Mouse (Mus musculus) embryonic facial prominence, embryonic 13.5 days (tissue): ENCODE measurements around the gene Hsd17b1. TPM values are rescaled to one million over a fixed set of nuclear protein-coding genes. Genes with fewer than 3 reads are reported as not detected.
A peak's percentile ranks its signal among the peaks of the same experiment; 100 is the strongest.
"Not testable (repeated sequence)": the region's sequence is repeated elsewhere in the genome, so short reads cannot be mapped to it uniquely, and the experiment has no call there.

Source experiments
- ATAC-seq: fragments of 200-750 bp; cut with Nextera tagmentation; 2 replicates; pipeline ENCODE4 v1.8.0; 2017; ENCODE audit warnings: low read depth; ENCODE audit not compliant: insufficient number of reproducible peaks, insufficient read depth, low FRiP score, low TSS enrichment
- H3K27ac ChIP-seq: fragments of 300-500 bp; sonication (generic); 2 replicates; pipeline ENCODE4 v1.5.1; 2015; ENCODE audit warnings: moderate library complexity, mild to moderate bottlenecking, inconsistent platforms
- H3K27me3 ChIP-seq: fragments of 300-500 bp; sonication (generic); 2 replicates; pipeline ENCODE4 v1.6.1; 2015; ENCODE audit warnings: mild to moderate bottlenecking, inconsistent platforms
- H3K36me3 ChIP-seq: fragments of 300-500 bp; sonication (generic); 2 replicates; pipeline ENCODE4 v1.6.1; 2015; ENCODE audit warnings: mild to moderate bottlenecking, inconsistent platforms
- H3K4me1 ChIP-seq: fragments of 300-500 bp; sonication (generic); 2 replicates; pipeline ENCODE4 v1.6.1; 2015; ENCODE audit warnings: inconsistent platforms
- H3K4me2 ChIP-seq: fragments of 300-500 bp; sonication (generic); 2 replicates; pipeline ENCODE4 v1.6.1; 2015; ENCODE audit warnings: moderate library complexity, mild to moderate bottlenecking, inconsistent platforms
- H3K4me3 ChIP-seq: fragments of 300-500 bp; sonication (generic); 2 replicates; pipeline ENCODE4 v1.5.1; 2015; ENCODE audit warnings: mild to moderate bottlenecking, inconsistent platforms
- H3K9ac ChIP-seq: fragments of 300-500 bp; sonication (generic); 2 replicates; pipeline ENCODE4 v1.6.1; 2015; ENCODE audit warnings: mild to moderate bottlenecking, inconsistent platforms
- H3K9me3 ChIP-seq: fragments of 300-500 bp; sonication (generic); 2 replicates; pipeline ENCODE4 v1.6.1; 2016; ENCODE audit warnings: inconsistent platforms
- WGBS: fragments of 180-500 bp; shearing (Covaris S2); methylation state at CpG from one replicate; pipeline ENCODE4 v1.1.7; 2015; ENCODE audit warnings: mixed read lengths; 5-methylcytosine and 5-hydroxymethylcytosine counted together
- microRNA-seq: library from miRNA; unstranded; fragments of <30 nt; microRNA quantifications from one replicate; pipeline ENCODE4, GENCODE M21; 2016
- polyA plus RNA-seq: library from polyadenylated mRNA; unstranded; fragments of >200 nt; fragmentation: Nextera tagmentation; extraction: Ambion mirVana; gene quantifications from 2 replicates; pipeline ENCODE4 v1.2.1, GENCODE M21; 2015

Hsd17b1 gene
- polyA plus RNA-seq, 1 experiment from 2014 or later: 0.15 TPM

DNA sequence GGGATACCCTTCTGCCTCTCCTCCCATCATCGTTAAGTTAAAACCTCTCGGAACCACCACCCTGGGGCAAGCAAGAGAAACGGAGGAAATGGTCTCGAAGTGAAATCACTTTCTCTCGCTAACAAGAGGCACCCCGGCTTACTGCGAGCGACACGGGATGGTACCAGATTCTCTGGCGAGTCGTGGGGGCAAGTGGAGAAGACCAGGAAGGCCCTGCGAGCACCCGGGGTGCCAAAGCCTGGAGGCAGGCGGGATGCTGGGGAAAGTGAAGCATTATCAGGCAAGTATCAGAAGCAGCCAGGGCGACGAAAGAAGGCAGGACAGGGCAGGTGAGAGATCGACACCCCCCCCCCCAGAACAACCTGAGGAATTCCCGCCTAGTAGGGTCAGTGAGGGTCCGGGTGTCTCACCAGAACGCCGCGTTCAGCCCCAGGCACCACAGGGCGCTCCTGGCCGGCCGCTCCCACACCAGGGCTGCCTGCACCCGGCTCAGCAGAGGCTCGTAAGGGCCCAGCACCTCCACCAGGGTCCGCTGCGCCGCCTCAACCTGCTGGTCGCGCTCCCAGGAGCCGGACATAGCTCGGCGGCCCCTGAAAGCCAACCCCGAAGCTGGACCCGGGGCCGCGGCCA is 41.0 kb downstream of the Hsd17b1 start:
- ATAC-seq: peak; percentile 70
- H3K27ac ChIP-seq: peak overlapping the region; percentile 78
- WGBS: under 1% methylated on average over 39 of the region's 39 CpGs
- peak overlapping the region; percentile 95 for H3K4me2 ChIP-seq
- H3K4me1 ChIP-seq: peaks cover 28% of the 10 kb centered on the region
- no peaks in the 10 kb centered on the region for H3K9me3 ChIP-seq
- H3K9ac ChIP-seq: peak overlapping the region; percentile 96
- peaks cover 31% of the 10 kb centered on the region for H3K36me3 ChIP-seq
- H3K27me3 ChIP-seq: no peaks in the 10 kb centered on the region
- peak overlapping the region; percentile 98 for H3K4me3 ChIP-seq

DNA sequence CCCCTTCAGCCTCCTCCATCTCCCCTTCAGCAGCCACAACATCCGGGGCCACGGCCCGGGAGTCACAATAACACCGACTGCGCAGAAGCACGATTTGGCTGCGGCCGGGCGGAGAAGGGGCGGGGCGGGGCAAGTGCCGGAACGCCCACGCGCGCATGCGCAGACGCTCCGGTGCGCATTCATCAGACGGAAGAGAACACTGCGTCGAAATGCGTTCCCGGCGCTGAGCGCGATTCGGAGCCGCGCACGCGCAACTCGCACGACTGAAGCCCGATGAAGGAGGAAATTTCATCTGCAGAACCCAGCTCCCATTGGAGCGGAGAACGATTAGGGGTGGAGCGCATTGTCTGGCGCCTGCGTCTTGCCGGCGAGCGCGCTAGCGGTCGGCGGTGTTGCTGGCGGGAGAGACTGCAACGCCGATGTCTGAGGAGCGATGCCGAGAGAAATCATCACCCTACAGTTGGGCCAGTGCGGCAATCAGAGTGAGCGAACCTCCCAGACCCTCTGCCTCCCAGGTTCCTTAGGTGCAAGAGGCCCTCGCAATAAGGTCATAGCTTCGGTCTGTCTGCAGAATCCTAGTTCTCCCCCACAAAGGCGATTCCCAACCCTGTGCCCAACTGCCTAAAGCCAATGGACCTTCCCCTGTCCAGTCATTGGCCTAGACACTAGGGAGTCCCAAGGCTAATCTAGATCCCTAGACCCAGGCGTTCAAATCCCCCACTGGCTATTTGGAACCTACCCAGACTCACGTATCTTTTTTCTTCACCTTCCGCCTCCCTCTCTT is 41.7 kb downstream of the Hsd17b1 start, which contains the start of the genes Retreg3 and Tubg1:
TSS of gene Retreg3 (minus strand) at position 133 of the 784 bp plus-strand sequence.
TSS of gene Tubg1 (plus strand) at position 178 of the 784 bp plus-strand sequence.
- peak within 1 kb of the TSS; percentile 91 for H3K27ac ChIP-seq
- peaks cover 35% of the 10 kb centered on the region for H3K36me3 ChIP-seq
- peak within 1 kb of the TSS; percentile 98 for H3K4me3 ChIP-seq
- H3K4me2 ChIP-seq: peak within 1 kb of the TSS; percentile 95
- WGBS: under 1% methylated on average over 61 of the region's 61 CpGs
- ATAC-seq: peak; percentile 94
- peak within 1 kb of the TSS; percentile 96 for H3K9ac ChIP-seq
- peaks cover 28% of the 10 kb centered on the region for H3K4me1 ChIP-seq
- no peaks in the 10 kb centered on the region for H3K9me3 ChIP-seq
- H3K27me3 ChIP-seq: no peaks in the 10 kb centered on the region

DNA sequence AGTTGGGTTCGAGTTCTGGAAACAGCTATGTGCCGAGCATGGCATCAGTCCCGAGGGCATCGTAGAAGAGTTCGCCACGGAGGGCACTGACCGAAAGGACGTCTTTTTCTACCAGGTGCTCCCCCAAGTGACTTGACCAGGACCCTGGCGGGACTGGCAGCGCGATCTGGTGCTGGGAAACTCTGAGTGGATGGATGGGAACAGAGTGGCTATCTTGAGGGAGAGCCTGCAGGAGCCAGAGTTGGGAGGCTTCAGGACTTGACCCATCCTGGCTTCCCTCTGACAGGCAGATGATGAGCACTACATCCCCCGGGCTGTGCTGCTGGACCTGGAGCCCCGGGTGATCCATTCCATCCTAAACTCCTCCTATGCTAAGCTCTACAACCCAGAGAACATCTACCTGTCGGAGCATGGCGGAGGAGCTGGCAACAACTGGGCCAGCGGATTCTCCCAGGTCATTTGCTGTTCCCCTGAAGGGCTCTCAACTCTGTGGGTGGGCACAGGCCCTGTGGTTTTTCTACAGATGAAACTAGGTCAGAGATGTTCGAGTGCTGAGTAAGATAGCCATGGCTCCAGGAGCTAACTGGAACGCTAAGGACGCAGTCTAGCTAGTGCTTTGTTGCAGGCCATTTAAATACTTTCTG is 42.5 kb downstream of the Hsd17b1 start:
- no peaks in the 10 kb centered on the region for H3K27me3 ChIP-seq
- H3K4me2 ChIP-seq: peak overlapping the region; percentile 95
- H3K36me3 ChIP-seq: peaks cover 42% of the 10 kb centered on the region
- H3K4me3 ChIP-seq: peak overlapping the region; percentile 98
- H3K4me1 ChIP-seq: peaks cover 28% of the 10 kb centered on the region
- H3K9ac ChIP-seq: peak overlapping the region; percentile 96
- H3K9me3 ChIP-seq: no peaks in the 10 kb centered on the region
- WGBS: 20% methylated on average over 19 of the region's 19 CpGs
- no peak for ATAC-seq
- H3K27ac ChIP-seq: peak overlapping the region; percentile 91

DNA sequence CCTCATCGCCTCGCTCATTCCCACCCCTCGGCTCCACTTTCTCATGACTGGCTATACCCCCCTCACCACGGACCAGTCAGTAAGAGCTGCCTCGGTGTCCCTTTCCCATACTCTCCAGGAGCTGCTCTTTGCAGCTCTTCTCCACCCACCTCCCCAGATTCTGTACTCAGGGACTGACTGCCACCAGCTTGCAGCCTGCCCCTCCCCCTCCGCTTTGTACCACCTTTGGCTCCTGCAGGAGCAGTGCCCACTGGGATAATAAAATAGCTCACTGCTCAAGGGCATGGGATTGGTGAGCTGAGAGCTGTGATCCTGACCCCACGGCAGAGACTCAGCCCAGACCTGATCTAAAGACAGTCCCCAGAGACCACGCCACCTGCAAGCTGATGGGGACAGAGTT is 46.3 kb downstream of the Hsd17b1 start:
- not testable (repeated sequence) for H3K27ac ChIP-seq, H3K27me3 ChIP-seq, H3K4me3 ChIP-seq, H3K9ac ChIP-seq, H3K4me2 ChIP-seq, H3K9me3 ChIP-seq, ATAC-seq
- WGBS: 94% methylated on average over 8 of the region's 8 CpGs
- Histone ChIP-seq H3K36me3 (peaks cover 43% of the 10 kb centered on the region), H3K4me1 (peaks cover 12% of the 10 kb centered on the region)

DNA sequence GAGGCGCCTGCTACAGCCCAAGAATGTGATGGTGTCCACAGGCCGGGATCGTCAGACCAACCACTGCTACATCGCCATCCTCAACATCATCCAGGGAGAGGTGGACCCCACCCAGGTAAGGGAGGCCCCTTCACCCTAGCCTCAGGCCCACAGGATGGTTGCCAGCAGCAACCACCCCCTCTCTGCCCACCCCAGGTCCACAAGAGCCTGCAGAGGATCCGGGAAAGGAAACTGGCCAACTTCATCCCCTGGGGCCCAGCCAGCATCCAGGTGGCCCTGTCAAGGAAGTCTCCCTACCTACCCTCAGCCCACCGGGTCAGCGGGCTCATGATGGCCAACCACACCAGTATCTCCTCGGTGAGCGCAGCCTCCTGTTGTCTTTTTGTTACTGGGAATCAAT is 46.8 kb downstream of the Hsd17b1 start:
- not testable (repeated sequence) for H3K27me3 ChIP-seq, ATAC-seq, H3K4me2 ChIP-seq, H3K4me3 ChIP-seq, H3K9ac ChIP-seq, H3K9me3 ChIP-seq, H3K27ac ChIP-seq
- Histone ChIP-seq H3K4me1 (peaks cover 12% of the 10 kb centered on the region), H3K36me3 (peaks cover 43% of the 10 kb centered on the region)
- 94% methylated on average over 9 of the region's 9 CpGs for WGBS

DNA sequence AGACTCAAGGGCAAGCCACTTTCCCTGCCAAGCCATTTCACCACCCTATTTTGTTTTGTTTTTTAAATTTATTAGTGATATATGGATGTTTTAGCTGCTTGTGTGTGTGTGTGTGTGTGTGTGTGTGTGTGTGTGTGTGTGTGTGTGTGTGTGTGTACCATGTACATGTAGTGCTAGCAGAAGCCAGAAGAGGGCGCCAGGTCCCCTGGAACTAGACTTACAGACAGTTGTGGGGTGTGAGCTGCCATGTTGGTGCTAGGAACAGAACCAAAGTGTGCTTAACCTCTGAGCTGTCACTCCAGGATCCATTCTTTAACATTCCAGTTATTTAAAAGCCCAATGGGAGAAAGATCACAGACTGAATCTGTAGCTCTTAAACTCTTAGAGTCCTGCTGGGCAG is 48.9 kb downstream of the Hsd17b1 start:
- H3K27ac ChIP-seq: no peak overlapping the region
- peaks cover 9% of the 10 kb centered on the region; the same call in 1 of the 2 replicates for H3K9me3 ChIP-seq
- H3K4me2 ChIP-seq: no peak overlapping the region
- H3K4me3 ChIP-seq: no peak overlapping the region
- H3K36me3 ChIP-seq: peaks cover 43% of the 10 kb centered on the region
- WGBS: 100% methylated on average over 1 of the region's 1 CpGs
- no peaks in the 10 kb centered on the region for H3K27me3 ChIP-seq
- H3K9ac ChIP-seq: no peak overlapping the region
- ATAC-seq: no peak
- H3K4me1 ChIP-seq: no peaks in the 10 kb centered on the region

DNA sequence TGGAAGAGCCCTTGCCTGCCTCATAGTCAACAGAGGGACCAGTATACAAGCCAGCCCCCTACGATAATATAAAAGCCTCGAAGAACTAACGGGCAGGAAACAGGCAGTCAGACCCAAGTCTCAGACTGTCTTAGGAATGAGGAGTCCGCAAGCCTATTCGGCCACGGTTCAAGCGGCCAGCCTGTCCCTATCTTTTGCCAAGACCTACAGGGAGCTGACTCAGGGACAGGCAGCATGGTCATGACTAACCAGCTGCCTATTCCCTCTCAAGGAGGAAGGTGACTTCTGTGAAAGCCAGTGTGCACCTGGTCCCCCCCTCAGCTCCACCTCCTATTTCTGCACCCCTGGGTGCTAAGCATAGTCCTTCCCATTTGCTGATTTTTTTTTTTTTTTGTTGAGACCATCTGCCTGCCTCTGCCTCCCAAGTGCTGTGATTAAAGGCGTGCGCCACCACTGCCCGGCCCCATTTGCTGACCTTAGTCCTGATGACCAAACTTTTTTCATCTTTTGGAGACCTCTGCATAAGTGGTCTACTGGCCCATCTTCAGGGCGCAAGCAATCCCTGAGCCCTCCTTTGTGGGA is 50.9 kb downstream of the Hsd17b1 start:
- Histone ChIP-seq H3K36me3 (peaks cover 24% of the 10 kb centered on the region), H3K9me3 (peaks cover 9% of the 10 kb centered on the region; the same call in 1 of the 2 replicates), H3K27me3 (no peaks in the 10 kb centered on the region), H3K4me3 (no peak overlapping the region), H3K9ac (no peak overlapping the region), H3K4me2 (no peak overlapping the region), H3K27ac (no peak overlapping the region), H3K4me1 (no peaks in the 10 kb centered on the region)
- ATAC-seq: no peak
- WGBS: 86% methylated on average over 11 of the region's 11 CpGs

Small RNAs within 50 kb of the gene (microRNA-seq; reads per million reads assigned to microRNA genes)
- gene Mir6928: 0.92 reads per million

Other genes with a start within 250 kb of the Hsd17b1 start
- gene Stat5b, start 227.7 kb upstream of the Hsd17b1 start, polyA plus RNA-seq: 19.1 and 19.9 TPM in 2 replicates
- 4.9 and 6.6 TPM in 2 replicates for gene Stat5a, start 219.1 kb upstream of the Hsd17b1 start, polyA plus RNA-seq
- 40.7 and 48.3 TPM in 2 replicates for gene Stat3, start 138.9 kb upstream of the Hsd17b1 start, polyA plus RNA-seq
- 152 and 169 TPM in 2 replicates for gene Cavin1, start 107.5 kb upstream of the Hsd17b1 start, polyA plus RNA-seq
- gene Atp6v0a1, start 69.0 kb upstream of the Hsd17b1 start, polyA plus RNA-seq: 33.2 and 38.8 TPM in 2 replicates
- gene Naglu, start 8.4 kb upstream of the Hsd17b1 start, polyA plus RNA-seq: 8.7 and 9.0 TPM in 2 replicates
- 40.8 and 43.8 TPM in 2 replicates for gene Coasy, start 4.2 kb downstream of the Hsd17b1 start, polyA plus RNA-seq
- gene Mlx, start 8.9 kb downstream of the Hsd17b1 start, polyA plus RNA-seq: 46.8 and 50.9 TPM in 2 replicates
- 43.5 and 46.1 TPM in 2 replicates for gene Psmc3ip, start 17.0 kb downstream of the Hsd17b1 start, polyA plus RNA-seq
- gene Retreg3, start 41.5 kb downstream of the Hsd17b1 start, polyA plus RNA-seq: 19.2 and 21.4 TPM in 2 replicates
- gene Tubg1, start 41.5 kb downstream of the Hsd17b1 start, polyA plus RNA-seq: 69.7 and 77.2 TPM in 2 replicates
- 12.6 and 12.9 TPM in 2 replicates for gene Tubg2, start 77.5 kb downstream of the Hsd17b1 start, polyA plus RNA-seq
- gene Cntnap1, start 92.1 kb downstream of the Hsd17b1 start, polyA plus RNA-seq: 0.50 and 1.2 TPM in 2 replicates
- 9.7 and 10.2 TPM in 2 replicates for gene Plekhh3, start 92.9 kb downstream of the Hsd17b1 start, polyA plus RNA-seq
- gene Ccr10, start 97.0 kb downstream of the Hsd17b1 start, polyA plus RNA-seq: 0.15 and 0.27 TPM in 2 replicates
- 16.9 and 19.8 TPM in 2 replicates for gene Ezh1, start 148.1 kb downstream of the Hsd17b1 start, polyA plus RNA-seq
- gene Ramp2, start 167.6 kb downstream of the Hsd17b1 start, polyA plus RNA-seq: 84.9 and 92.3 TPM in 2 replicates
- 106 and 118 TPM in 2 replicates for gene Vps25, start 175.3 kb downstream of the Hsd17b1 start, polyA plus RNA-seq
- gene Wnk4, start 182.2 kb downstream of the Hsd17b1 start, polyA plus RNA-seq: 9.8 and 10.9 TPM in 2 replicates
- 1.7 and 2.3 TPM in 2 replicates for gene Cntd1, start 200.6 kb downstream of the Hsd17b1 start, polyA plus RNA-seq
- gene Coa3, start 200.7 kb downstream of the Hsd17b1 start, polyA plus RNA-seq: 193 and 196 TPM in 2 replicates
- gene Becn1, start 223.9 kb downstream of the Hsd17b1 start, polyA plus RNA-seq: 129 and 130 TPM in 2 replicates
- gene Psme3, start 237.8 kb downstream of the Hsd17b1 start, polyA plus RNA-seq: 138 and 148 TPM in 2 replicates
- gene Aoc2, start 246.7 kb downstream of the Hsd17b1 start, polyA plus RNA-seq: 1.3 and 1.7 TPM in 2 replicates